Mouse (Mus musculus): ENCODE data around the gene Rpl9. TPM values are rescaled to one million over a fixed set of nuclear protein-coding genes. Genes with fewer than 3 reads are reported as not detected.

Gene Rpl9
- total and polyA plus RNA-seq, 2 experiments from 2014 or later, result 506 to 1,074 TPM

DNA sequence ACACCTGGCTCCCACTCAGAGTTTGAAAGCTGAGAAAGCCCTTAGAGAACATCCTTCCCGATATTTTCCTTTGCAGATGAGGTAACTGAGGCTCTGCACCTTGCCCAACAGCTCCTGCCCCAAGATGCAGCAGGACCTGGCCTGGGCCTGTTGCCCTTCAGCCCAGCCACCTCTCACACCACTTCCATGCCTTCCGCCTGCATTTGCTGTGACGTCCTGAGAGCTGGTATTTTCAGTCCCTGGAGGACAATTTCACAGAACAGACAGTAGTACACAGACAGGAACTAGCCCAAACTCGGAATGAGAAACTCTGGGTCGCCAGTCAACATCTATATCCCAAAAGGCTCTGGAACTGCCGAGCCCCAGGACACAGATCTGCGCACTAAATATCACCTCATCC lies 16.5 kb downstream of the Rpl9 start:
- WGBS, result 67% methylated on average over 7 of the region's 7 CpGs
- Histone ChIP-seq H3K4me2 (ENCODE audit: low read depth, low read length) (no peak overlapping the region), H3K4me1 (ENCODE audit: control insufficient read depth, insufficient read depth) (no peaks in the 10 kb centered on the region)

DNA sequence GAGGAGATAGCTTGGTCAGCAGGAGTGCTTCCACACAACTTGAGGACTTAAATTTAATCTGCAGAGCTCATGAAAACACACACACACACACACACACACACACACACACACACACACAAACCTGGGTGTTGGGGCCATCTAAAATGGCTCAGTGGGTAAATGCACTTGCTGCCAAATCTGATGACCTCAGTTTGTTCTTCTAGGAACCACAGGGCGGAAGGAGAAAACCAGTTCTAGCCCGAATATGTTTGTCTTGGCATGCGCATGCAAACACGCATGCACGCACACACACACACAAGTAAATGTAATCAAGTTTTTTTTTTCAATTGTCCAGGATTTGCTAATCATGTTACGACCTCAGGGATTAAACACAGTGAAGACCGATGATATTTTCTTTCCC lies 19.7 kb downstream of the Rpl9 start:
- Histone ChIP-seq H3K9me3 (replicated peaks; ENCODE audit: control insufficient read depth, low read length) (no peaks in the 10 kb centered on the region), H3K4me3 (ENCODE audit: low read depth, low read length) (no peak overlapping the region), H3K36me3 (replicated peaks; ENCODE audit: control insufficient read depth, insufficient read depth, low read length) (no peaks in the 10 kb centered on the region), H3K27ac (ENCODE audit: low read depth) (no peak overlapping the region), H3K27me3 (ENCODE audit: control insufficient read depth, insufficient read depth, low read length) (no peaks in the 10 kb centered on the region), H3K9ac (replicated peaks; ENCODE audit: low read depth, low read length) (no peak overlapping the region), H3K4me2 (ENCODE audit: low read depth, low read length) (no peak overlapping the region), H3K4me1 (ENCODE audit: control insufficient read depth, insufficient read depth) (no peaks in the 10 kb centered on the region)
- 86% methylated on average over 7 of the region's 7 CpGs for WGBS
- TF ChIP-seq CTCF (IDR thresholded peaks at IDR 0.05; ENCODE audit: low read depth) (no peak), EP300 (IDR thresholded peaks at IDR 0.05; ENCODE audit: low read depth) (no peak)
- DNase-seq (ENCODE audit: low spot score), result no peak
- ATAC-seq (ENCODE audit: insufficient read depth, low read depth), result no peak

More for the DNA sequence above, 16.5 kb downstream of the Rpl9 start:
- no peak for TF ChIP-seq EP300 (IDR thresholded peaks at IDR 0.05; ENCODE audit: low read depth)
- no peak for TF ChIP-seq CTCF (IDR thresholded peaks at IDR 0.05; ENCODE audit: low read depth)
- Histone ChIP-seq H3K9ac (replicated peaks; ENCODE audit: low read depth, low read length) (no peak overlapping the region), H3K4me3 (ENCODE audit: low read depth, low read length) (no peak overlapping the region), H3K9me3 (replicated peaks; ENCODE audit: control insufficient read depth, low read length) (no peaks in the 10 kb centered on the region), H3K27ac (ENCODE audit: low read depth) (no peak overlapping the region), H3K36me3 (replicated peaks; ENCODE audit: control insufficient read depth, insufficient read depth, low read length) (no peaks in the 10 kb centered on the region), H3K27me3 (ENCODE audit: control insufficient read depth, insufficient read depth, low read length) (no peaks in the 10 kb centered on the region)
- DNase-seq (ENCODE audit: low spot score) (no peak), ATAC-seq (ENCODE audit: insufficient read depth, low read depth) (no peak)

DNA sequence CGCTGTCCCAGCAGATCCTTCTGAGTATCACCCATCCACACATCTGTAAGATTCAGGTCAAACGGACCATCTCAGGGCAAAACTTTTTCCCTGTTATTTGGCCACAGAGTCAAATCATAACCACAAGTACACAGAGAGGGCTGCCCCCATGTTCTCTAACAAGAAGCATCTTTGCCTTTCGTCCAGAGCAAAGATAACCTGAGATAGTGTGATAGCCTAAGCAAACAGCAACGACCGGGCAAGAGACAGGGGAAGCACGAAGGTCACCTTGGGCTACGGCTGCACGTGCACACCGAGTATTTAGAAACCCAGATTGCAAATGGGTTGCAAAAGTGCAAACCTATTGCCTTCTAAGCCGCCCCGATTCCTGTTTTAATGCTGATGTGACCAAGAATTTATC lies 23.4 kb downstream of the Rpl9 start:
- Histone ChIP-seq H3K9me3 (replicated peaks; ENCODE audit: control insufficient read depth, low read length) (no peaks in the 10 kb centered on the region), H3K36me3 (replicated peaks; ENCODE audit: control insufficient read depth, insufficient read depth, low read length) (no peaks in the 10 kb centered on the region), H3K27ac (ENCODE audit: low read depth) (no peak overlapping the region), H3K9ac (replicated peaks; ENCODE audit: low read depth, low read length) (no peak overlapping the region), H3K27me3 (ENCODE audit: control insufficient read depth, insufficient read depth, low read length) (no peaks in the 10 kb centered on the region), H3K4me3 (ENCODE audit: low read depth, low read length) (no peak overlapping the region), H3K4me2 (ENCODE audit: low read depth, low read length) (no peak overlapping the region), H3K4me1 (ENCODE audit: control insufficient read depth, insufficient read depth) (no peaks in the 10 kb centered on the region)
- no peak for TF ChIP-seq CTCF (IDR thresholded peaks at IDR 0.05; ENCODE audit: low read depth)
- TF ChIP-seq EP300 (IDR thresholded peaks at IDR 0.05; ENCODE audit: low read depth), result no peak
- WGBS, result 61% methylated on average over 11 of the region's 11 CpGs
- no peak for ATAC-seq (ENCODE audit: insufficient read depth, low read depth)
- DNase-seq (ENCODE audit: low spot score), result no peak

DNA sequence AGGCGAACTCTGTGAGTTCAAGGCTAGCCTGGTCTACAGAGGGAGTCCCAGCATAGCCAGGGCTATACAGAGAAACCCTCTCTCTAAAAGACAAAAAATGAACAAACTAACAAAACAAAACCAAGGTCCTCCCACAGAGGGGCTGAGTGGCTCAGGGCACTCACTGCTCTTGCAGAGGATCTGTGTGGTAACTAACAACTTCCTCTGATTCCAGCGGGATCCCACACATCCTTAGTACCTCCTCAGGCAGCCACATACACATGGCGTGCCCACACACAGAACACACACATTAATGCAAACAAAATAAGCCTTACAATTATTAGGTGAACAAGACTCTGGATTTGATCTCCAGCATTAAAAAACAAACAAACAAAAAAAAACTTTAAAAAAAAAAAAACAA lies 33.5 kb downstream of the Rpl9 start:
- H3K27ac ChIP-seq (ENCODE audit: low read depth), result no peak overlapping the region
- H3K4me2 ChIP-seq (ENCODE audit: low read depth, low read length), result no peak overlapping the region
- H3K36me3 ChIP-seq (replicated peaks; ENCODE audit: control insufficient read depth, insufficient read depth, low read length), result no peaks in the 10 kb centered on the region
- no peaks in the 10 kb centered on the region for H3K27me3 ChIP-seq (ENCODE audit: control insufficient read depth, insufficient read depth, low read length)
- no peak for DNase-seq (ENCODE audit: low spot score)
- no peak for TF ChIP-seq CTCF (IDR thresholded peaks at IDR 0.05; ENCODE audit: low read depth)
- no peak for TF ChIP-seq EP300 (IDR thresholded peaks at IDR 0.05; ENCODE audit: low read depth)
- no peak overlapping the region for H3K9ac ChIP-seq (replicated peaks; ENCODE audit: low read depth, low read length)
- WGBS, result 80% methylated on average over 3 of the region's 3 CpGs
- no peaks in the 10 kb centered on the region for H3K9me3 ChIP-seq (replicated peaks; ENCODE audit: control insufficient read depth, low read length)
- no peaks in the 10 kb centered on the region for H3K4me1 ChIP-seq (ENCODE audit: control insufficient read depth, insufficient read depth)
- no peak for ATAC-seq (ENCODE audit: insufficient read depth, low read depth)
- no peak overlapping the region for H3K4me3 ChIP-seq (ENCODE audit: low read depth, low read length)

DNA sequence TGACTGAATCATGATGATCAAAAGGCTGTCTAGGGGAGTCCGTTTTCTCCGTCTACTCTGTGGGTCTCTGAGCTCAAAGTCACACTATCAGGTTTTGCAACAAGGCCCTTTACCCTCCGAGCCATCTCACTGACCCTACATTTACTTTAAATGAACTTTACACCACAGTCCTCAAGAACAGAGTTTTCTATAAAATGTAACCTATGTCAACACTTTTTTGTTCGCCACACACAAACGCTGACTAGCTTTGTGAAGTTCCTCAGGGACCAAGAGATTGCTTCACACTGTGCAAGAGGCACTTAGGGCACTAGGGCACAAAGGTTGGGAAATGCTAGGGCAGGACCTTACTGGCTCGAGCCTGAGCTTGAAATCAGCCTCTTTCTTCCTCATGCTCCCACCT lies 34.4 kb downstream of the Rpl9 start:
- H3K9ac ChIP-seq (replicated peaks; ENCODE audit: low read depth, low read length), result no peak overlapping the region
- TF ChIP-seq CTCF (IDR thresholded peaks at IDR 0.05; ENCODE audit: low read depth) (no peak), EP300 (IDR thresholded peaks at IDR 0.05; ENCODE audit: low read depth) (no peak)
- no peak overlapping the region for H3K4me2 ChIP-seq (ENCODE audit: low read depth, low read length)
- H3K36me3 ChIP-seq (replicated peaks; ENCODE audit: control insufficient read depth, insufficient read depth, low read length), result no peaks in the 10 kb centered on the region
- 77% methylated on average over 6 of the region's 6 CpGs for WGBS
- no peak overlapping the region for H3K27ac ChIP-seq (ENCODE audit: low read depth)
- H3K9me3 ChIP-seq (replicated peaks; ENCODE audit: control insufficient read depth, low read length), result no peaks in the 10 kb centered on the region
- H3K27me3 ChIP-seq (ENCODE audit: control insufficient read depth, insufficient read depth, low read length), result no peaks in the 10 kb centered on the region
- no peak for ATAC-seq (ENCODE audit: insufficient read depth, low read depth)
- H3K4me1 ChIP-seq (ENCODE audit: control insufficient read depth, insufficient read depth), result no peaks in the 10 kb centered on the region
- DNase-seq (ENCODE audit: low spot score), result no peak
- H3K4me3 ChIP-seq (ENCODE audit: low read depth, low read length), result no peak overlapping the region

DNA sequence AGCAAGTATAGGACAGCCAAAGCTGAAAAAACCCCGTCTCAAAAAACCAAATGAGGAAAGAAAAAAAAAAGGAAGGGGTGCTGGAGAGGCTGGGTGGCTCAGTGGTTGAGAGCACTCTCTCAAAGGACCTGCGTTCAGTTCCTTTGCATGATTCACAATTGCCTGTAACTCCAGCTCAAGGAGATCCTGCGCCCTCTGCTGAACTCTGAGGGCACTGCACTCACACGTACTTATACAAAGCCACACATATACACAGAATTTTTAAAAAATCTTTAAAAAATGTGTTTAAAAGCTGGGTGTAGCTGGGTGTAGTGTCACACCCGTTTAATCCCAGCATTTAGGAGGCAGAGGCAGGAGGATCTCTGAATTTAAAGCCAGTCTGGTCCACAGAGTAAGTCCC lies 36.3 kb downstream of the Rpl9 start:
- Histone ChIP-seq H3K9me3 (replicated peaks; ENCODE audit: control insufficient read depth, low read length) (no peaks in the 10 kb centered on the region), H3K4me3 (ENCODE audit: low read depth, low read length) (no peak overlapping the region), H3K4me2 (ENCODE audit: low read depth, low read length) (no peak overlapping the region), H3K9ac (replicated peaks; ENCODE audit: low read depth, low read length) (no peak overlapping the region), H3K27me3 (ENCODE audit: control insufficient read depth, insufficient read depth, low read length) (no peaks in the 10 kb centered on the region), H3K27ac (ENCODE audit: low read depth) (no peak overlapping the region), H3K36me3 (replicated peaks; ENCODE audit: control insufficient read depth, insufficient read depth, low read length) (no peaks in the 10 kb centered on the region), H3K4me1 (ENCODE audit: control insufficient read depth, insufficient read depth) (no peaks in the 10 kb centered on the region)
- DNase-seq (ENCODE audit: low spot score) (no peak), ATAC-seq (ENCODE audit: insufficient read depth, low read depth) (no peak)
- TF ChIP-seq CTCF (IDR thresholded peaks at IDR 0.05; ENCODE audit: low read depth) (no peak), EP300 (IDR thresholded peaks at IDR 0.05; ENCODE audit: low read depth) (no peak)
- WGBS, result 71% methylated on average over 5 of the region's 5 CpGs

Data from heart, postnatal 0 days (tissue).